Mouse (Mus musculus) kidney, adult 11 months (tissue): ENCODE measurements around the gene Usp10.

Source experiments
- DNase-seq: peaks from one replicate; pipeline ENCODE4 v3.0.0; 2022

Gene Usp10

DNA sequence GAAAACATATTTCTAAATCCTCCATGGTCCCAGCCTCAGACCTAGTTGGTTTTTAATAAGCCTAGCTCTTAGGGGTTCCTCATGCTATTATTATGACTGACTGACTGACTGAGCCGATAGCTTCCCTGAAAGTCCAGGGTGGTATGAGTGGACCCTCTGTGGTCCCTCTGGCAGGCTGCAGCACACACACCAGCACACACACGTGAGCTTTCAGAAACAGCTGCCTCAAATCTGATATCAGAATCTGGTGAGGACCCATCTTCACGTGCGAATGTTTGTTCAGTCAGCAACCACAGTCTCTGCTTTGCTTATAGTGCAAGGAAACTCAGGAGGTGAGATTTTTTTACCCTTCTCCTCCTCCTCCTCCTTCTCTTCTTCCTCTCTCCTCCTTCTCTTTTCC is 54.7 kb downstream of the Usp10 start:
- DNase-seq: no peak

DNA sequence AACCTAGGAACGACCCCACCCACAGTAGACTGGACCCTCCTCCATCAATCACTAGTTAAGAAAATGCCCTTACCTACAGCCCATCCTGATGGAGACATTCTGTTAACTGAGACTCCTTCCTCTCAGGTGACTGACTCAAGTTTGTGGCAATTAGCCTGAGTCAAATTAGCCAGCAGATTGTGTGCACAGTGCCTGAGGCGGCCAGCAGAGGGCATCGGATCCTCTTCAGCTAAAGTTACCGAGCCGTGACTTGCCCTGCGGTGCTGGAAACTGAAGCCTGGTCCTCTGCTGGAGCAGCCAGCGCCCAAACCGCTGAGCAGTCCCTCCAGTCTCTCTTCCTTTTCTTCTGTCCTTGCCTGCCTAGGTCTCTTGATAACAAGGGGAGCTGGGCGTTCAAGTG is 57.3 kb downstream of the Usp10 start:
- no peak for DNase-seq

DNA sequence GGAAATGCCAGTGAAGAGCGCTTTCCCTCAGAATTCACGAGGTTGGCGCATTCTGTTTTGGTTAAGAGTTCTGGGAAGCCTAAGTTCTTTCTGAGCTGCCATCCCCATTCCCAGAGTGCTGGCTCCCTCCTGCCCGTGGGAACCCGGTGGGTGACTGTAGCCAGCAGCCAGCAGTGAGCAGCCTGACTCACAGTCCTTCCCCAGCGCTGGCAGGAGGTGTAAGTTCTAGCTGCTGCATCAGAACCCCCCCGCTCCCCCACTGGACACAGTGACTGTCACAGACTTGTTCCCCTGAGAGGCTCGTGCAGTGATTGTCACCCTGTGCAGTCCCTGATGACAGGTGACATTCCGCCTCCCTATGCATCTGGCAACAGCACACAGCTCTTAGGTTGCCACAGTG is 60.0 kb downstream of the Usp10 start:
- no peak for DNase-seq

DNA sequence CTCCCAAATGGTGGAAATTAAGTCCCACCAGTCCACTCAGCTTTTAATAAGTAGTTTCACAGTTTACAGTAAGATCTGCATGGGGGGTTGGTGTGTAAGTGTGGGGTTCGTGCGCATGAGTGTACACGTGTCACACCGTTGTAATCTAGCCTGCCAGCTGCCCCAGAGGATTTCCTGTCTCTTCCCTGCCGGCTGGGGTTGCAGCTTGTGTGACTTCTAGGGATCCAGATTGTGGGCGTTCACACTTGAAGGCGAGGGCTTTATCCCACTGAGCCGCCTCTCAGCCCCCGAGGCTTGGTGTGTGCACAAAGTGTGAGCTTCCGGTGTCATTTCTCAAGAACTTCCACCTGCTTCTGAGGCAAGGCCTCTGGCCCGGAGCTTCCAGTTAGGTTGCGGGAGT is 62.4 kb downstream of the Usp10 start:
- DNase-seq: no peak

DNA sequence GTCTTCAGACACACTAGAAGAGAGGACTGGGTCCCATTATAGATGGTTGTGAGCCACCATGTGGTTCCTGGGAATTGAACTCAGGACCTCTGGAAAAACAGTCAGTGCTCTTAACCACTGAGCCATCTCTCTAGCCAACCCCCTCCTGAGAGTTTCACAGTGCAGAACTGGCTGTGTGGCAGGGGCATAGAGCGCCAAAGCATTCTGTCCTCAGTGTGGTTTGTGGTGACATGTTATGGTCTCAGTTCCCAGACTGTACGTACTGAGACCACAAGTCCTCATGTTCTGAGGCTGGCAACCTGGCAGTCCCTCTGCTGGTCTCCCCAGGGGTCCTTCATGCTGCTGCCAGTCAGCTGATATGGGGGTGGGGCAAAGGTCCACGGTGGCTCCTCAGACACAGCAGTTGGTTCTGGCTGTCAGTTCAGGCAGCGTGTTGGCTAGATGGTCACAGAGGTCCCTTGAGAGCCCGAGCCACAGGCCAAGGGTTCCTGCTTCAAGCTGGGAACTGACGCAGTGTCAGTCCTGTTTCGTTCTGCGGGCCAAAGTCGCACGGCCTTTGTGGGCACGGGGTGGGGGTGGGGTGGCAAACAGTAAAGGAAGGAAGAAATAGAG is 68.7 kb downstream of the Usp10 start:
- DNase-seq: no peak

DNA sequence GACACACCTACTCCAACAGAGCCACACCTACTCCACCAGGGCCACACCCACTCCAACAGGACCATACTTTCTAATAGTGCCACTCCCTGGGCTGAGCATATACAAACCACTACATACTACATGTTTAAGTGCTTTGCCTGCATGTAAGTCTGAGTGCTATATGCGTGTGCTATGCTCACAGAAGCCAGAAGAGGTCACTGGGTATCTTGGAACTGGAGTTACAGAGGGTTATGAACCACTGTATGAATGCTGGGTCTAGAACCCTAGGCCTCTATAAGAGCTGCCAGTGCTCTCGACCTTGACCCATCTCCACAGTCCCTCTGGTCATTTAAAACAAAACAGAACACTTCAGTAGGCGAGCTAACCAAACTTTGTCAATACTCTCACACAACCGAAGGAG is 71.1 kb downstream of the Usp10 start:
- DNase-seq: no peak

DNA sequence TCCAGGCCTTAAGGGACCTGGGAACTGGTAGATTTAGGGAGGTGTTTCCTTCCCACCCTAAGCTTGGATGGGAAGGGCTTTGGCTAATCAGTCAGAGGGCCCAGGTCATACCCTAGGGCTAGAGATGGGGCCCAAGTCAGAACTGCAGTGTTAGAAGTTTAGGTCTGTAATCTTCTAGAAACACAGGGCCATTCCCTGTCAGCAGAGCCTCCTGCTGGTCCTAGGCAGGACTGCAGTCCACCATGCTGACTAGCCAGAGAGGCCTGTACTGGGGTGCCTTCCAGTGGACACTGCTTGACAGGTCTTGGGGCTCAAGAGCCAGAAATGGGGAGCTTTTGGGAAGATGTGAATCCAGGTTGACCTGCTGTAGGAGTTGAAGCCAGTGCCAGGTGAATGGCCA is 73.9 kb downstream of the Usp10 start:
- peak; percentile 15 for DNase-seq

DNA sequence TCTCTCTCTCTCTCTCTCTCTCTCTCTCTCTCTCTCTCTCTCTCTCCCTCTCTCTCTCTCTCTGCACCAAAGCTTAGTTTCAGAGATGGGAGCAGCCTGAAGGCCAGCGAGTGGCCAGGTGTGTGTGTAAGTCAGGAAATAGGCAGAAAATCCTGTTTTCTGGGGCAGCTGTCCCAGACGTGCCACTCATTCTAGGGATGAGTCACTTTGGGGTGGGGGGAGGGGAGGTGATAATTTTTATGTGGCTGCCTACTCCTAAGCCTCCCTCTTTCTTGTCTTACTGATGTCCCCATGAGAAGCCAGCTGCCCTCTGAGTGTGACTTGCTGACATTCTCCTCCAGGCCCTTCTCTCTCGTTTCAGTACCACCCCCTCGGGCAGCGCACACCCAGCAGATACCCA is 76.0 kb downstream of the Usp10 start:
- DNase-seq: no peak

DNA sequence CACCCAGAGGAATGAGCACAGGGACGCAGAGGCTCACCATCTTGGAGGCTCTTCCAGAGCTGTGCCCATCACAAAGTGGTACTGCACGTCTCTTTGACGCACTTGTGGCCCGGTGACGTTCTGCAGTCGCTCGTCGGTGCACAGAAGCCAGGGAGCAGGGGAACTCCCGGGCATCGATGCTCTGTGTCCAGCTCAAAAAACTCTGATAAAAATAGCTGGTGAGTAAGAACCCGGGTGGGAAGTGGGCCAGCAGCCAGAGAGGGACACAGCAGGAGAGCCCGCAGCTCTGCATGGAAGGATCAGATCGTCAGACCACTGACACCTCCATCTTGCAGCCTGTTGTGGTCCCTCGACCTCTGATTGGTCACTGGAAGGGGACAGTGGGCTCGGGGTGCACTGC is 77.9 kb downstream of the Usp10 start:
- DNase-seq: no peak

DNA sequence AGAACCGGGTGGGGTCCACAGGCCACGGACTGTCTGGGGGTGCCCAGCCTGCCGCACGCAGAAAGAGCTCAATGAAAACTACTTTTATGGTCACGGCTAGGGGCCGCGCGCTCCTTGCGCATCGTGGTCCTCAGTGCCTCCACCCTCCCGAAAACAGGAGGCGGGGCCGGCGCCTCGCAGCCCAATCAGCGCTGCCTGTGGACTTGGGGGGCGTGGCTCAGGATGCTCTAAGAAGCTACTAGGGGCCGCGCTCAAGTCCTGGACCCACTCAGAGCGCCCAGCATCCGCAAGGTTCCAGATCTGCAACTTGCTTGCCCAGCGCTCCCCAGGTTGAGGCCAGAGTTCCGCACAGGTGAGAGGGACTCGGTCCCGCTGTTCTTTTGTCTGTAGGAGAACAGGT is 82.1 kb downstream of the Usp10 start, which contains the start of gene Crispld2:
Gene Crispld2 (plus strand): TSS at position 190 of the 400 bp plus-strand sequence.
- peak; percentile 56 for DNase-seq

DNA sequence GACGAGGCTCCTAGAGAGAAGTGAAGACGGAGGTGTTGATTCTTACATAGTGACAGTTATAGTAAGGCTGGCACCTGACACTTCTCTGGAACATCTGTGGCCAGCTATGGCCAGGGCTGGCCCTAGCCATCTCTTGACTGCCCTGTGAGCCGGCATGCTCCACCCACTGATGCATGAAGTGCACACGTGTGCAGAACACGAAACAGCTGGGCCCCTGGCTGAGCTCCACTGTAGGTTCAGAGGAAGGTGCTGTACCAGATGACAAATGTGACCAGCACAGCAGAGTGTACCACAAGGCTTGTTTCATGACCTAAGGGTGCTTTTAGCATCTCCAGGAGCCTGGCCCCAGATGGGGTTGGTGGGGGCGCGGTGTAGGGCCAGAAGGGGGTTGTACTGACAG is 84.0 kb downstream of the Usp10 start:
- DNase-seq: no peak

DNA sequence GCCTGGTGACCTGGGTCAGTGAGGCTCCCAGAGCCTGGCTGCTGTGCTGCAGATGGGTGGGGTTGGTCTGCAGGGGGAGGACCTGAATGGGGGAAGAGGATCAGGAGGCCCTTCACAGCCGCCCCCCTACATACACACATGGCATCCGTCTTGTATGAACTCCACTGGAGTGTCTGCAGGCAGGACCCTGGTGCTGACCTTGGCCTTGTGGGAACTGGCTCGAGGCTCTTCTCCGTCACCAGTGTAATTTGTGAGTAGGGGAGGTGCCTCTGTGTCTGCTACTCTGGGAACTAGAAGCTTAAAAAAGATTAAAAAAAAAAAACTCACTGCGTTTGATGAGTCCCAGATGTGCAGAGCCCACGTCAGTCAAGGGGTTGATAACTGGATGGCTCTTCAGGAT is 84.4 kb downstream of the Usp10 start:
- DNase-seq: no peak

DNA sequence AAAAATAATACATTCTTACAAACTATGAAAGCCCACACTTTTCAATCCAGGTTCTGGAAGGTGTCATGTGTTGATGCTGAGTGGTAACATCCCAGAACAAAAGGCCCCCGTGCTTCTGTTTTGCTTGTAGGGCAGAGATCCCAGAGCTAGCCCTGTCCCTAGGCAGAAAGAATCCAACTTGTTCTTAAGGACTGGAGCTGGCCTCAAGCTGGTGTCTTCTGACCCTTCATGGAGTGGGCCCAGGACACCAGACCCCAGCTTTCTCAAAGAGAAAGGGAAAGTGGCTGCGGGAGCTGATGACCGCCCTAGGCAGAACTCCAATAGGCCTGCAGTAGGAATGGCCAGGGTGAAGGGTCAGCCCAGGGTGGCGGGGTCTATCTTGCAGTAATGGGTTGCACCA is 87.1 kb downstream of the Usp10 start:
- DNase-seq: no peak

DNA sequence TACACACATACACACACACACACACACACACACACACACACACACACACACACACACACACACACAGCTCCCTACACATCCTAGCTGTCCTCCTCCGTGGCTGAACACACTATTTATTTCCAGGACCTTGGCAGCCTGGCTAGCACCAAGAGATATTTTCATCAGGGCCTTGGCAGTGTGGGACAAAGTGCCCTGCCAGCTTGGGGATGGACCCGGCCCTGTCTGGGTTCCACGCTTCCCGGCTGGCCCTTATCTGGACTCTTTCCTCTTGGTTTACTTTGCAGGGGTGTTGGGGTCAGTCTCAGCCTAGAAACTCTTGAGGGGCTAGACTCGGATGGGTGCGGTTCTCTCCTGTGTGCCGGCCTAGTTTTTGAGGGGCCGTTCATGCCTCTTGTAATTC is 90.3 kb downstream of the Usp10 start:
- no peak for DNase-seq

DNA sequence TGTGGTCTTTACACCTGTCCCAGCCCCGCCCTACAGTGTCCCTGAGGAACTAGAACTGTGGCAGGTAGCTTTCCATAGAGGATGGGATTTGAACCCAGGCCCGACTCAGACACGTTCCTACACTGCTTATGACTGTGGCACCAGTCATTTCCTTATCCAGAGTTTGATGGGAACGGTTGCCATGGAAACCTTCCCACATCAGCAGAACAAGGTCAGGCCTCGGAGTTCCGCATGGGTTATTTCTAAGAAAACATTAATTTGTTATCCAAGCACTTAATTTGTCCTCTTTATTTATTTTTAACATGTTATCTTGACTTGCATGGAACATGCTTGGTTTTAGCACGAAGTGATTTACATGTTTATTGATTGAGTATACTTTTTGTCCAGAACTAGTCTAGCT is 91.6 kb downstream of the Usp10 start:
- peak; percentile 85 for DNase-seq

DNA sequence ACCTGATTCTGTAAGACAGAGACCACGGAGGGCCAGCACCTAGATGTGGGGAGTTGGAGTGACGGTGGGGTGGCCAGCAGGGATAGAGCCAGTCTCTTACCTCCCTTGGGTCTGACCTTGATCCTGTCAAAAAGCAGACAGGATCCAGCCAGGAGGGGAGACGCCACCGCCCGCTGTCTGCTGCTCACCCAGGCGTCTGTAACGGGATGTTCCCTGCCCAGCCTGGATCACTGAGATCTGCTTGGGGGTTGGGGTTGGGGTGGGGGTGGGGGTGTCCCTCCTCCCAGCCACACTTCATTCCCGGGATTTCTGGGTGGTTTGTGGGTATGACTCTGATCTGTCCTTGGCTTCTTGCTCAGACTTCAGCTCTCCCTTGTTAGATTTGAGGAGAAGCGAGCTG is 92.2 kb downstream of the Usp10 start:
- no peak for DNase-seq

DNA sequence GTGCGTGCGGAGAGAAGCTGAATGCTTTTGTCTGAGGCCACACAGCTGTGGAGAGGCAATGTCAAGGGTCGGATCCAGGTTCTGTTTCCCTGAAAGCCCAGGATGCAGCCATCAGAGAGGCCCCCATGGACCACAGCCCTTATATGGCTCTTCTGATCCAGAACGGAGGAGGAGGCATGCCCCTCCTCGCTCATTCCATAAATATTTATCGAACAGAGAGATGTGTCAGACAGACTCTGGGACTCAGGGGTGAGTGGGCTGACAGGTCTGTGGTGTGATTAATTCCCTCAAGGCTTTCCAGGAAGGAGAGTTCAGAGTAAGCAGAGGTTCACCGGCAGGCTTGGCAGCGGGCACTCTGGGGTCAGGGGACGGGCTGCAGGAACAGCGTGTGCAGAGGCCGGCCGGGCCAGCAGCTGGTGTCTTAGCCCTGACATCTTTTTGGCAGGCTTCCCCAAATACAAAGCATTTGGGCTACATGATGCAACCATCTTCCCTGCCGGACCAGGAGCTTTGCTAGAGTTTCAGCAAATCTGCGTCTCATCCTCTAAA is 94.1 kb downstream of the Usp10 start:
- peak; percentile 77 for DNase-seq

DNA sequence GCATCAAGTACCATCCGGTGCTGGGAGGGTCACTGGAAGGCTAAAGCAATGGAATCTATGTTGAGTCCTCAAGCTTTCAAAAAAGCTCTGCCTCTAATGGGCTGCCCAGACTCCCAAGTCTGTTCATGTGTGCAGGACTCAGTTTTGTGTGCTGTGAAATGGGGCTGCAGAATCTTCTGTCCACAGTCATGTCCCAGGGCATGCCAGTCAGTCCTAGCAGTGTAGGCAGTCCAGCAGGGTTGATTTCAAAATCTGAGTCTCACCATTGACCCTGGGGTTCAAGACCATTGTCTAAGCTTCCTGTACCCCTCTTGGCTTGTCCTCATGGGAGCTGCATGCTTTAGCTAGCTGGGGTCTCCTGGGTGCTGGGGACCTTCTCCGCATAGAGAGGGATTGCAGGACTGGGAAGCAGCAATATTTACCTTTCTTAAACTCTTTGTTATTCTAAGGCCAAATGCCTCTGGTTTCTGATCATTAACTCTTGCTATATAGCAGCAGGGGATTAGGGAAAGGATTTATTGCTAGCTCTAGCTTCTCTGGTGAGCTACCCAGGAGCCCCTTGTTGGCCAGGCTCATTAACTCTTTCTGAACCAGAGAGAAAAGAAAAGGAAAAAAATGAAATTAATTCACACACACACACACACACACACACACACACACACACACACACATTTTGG is 94.7 kb downstream of the Usp10 start:
- no peak for DNase-seq

DNA sequence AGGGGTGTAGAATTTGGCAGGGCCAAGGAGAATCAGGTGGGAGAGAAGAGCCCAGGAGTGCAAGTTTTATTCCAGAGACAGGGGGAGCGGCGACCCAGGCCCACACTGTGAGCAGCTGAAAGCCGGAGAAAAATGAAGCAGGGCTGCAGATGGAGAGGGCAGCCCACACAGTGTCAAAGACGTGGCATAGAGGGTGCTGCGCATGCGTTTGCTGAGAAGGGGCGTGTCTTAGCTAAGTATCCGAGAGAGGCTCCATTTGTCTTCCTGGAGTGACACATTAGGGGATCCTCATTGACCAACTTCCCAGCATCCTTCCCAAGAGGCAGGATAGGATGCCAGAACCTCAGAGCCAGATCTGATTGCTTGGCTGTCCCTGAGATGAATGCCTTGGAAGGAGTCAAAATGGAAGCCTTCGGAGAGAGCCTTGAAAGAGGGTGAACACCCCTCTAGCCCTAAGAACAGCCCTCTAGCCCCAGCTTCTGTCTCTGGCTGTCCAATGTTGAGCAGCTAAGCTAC is 96.5 kb downstream of the Usp10 start:
- no peak for DNase-seq
